Mouse (Mus musculus) cerebellum, postnatal 14 days (tissue): ENCODE measurements around the gene Mov10.
"Not testable (repeated sequence)": the region's sequence is repeated elsewhere in the genome, so short reads cannot be mapped to it uniquely, and the experiment has no call there.

ENCODE experiments used
- DNase-seq, 2 experiments: peaks; one replicate each; pipeline ENCODE4 v3.0.0; 2021; ENCODE audit warnings: mixed read lengths in 2 of 2

The Mov10 gene

DNA sequence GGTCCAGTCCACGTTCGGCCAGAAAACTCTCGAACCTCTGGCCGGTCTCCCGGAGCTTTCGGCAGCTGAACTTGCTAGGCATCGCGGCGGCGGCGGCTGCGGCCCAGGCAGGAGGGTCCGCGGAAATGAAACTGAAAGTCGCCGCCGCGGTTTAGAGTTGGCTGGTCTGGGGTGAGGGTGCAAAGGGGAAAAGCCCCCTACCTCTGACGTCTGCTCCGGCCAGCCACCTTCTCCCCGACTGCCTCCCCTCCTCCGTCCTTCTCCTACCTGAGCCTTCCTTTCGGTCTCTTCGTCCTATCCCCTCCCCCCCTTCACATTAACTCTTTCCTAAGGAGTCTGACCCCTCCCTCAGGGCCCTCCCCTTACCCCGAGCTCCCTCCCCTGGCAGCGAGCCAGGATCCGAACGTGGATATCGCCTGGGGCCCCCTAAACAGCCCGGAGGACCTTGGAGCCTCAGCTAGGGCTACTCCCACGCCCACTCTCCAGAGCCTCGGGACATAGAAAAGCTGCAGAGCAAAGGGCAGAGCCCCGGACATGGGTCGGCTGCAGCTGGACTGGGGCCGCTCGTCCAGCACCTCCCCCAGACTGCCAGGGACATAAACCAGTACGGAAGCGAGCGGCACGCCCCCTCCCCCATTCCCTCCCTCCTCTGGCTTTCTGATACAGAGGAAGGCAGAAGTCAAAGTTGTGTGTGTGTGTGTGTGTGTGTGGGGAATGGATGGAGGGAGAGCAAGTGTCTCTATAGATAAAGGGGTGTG lies at the start of gene Mov10:
TSS of gene Mov10 (minus strand) at position 573 of the 758 bp plus-strand sequence.
- peak; percentile 42 to 50 for DNase-seq

DNA sequence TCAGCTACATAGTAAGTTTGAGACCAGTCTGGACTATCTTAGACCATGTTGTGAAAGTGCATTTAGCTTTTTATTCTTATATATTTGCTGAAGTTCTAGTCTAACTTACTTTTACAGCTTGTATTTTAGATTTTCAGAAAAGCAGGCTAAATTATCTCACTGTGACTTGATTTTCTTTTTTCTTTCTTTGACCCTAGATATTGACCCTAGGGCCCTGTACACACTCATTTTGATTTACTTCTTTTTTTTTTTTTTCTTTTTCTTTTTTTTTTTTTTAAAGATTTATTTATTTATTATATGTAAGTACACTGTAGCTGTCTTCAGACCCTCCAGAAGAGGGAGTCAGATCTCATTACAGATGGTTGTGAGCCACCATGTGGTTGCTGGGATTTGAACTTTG lies 48.3 kb upstream of the Mov10 start:
- DNase-seq: not testable (repeated sequence)

DNA sequence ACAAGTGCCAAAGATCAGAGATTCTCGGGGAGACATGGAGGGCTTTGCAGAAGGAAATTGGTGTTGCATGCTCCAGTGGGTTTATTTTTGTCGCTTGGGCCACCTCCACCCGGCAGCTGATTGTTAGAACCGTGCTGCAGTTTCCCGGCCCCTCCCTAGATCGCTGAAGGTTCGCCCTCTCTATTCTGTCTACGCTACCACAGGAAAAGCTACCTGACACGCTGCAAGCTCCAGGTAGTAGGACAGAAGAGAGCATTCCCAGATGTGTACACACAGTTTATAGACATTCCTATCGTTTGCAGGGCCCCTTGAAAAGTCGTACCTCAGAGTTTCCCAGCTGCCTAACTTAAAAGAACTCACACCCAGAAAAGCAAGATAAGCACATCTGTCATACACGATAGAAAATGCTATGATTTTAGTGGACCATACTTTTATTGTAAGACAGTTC lies 47.0 kb upstream of the Mov10 start:
- DNase-seq: no peak

DNA sequence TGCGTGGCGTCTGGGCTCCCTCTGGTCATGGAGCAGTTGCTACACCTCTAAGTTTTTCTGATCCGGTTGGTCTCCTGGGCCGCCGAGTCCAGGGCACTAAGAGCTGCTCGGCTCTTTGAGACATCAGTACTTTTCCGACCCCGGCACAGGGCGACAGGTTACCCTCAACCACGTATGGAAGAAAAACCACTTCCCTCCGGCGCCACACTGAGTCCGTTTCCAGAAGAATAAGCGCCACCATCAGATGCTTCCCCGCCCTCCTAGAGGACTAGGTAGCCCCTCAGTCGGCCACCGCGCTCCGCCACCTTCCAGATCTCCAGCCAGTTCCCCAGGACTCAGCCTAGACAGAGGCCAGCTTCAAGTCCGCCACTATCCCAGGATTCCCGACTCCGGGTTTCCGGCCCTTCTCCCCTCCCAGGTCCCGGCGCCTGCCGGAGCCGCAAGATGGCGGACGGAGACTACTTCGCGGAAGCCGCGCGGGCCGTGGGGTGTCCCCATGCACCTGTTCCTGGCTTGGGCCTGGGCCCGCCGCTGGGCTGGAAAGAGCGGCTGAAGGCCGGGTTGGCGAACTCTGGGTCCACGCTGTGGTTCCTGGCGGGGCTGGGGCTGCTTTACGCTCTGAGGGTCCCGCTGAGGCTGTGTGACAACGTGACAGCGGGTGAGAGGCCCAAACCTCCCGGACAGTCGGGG lies 46.4 kb upstream of the Mov10 start:
- DNase-seq: peak; percentile 91 to 92

DNA sequence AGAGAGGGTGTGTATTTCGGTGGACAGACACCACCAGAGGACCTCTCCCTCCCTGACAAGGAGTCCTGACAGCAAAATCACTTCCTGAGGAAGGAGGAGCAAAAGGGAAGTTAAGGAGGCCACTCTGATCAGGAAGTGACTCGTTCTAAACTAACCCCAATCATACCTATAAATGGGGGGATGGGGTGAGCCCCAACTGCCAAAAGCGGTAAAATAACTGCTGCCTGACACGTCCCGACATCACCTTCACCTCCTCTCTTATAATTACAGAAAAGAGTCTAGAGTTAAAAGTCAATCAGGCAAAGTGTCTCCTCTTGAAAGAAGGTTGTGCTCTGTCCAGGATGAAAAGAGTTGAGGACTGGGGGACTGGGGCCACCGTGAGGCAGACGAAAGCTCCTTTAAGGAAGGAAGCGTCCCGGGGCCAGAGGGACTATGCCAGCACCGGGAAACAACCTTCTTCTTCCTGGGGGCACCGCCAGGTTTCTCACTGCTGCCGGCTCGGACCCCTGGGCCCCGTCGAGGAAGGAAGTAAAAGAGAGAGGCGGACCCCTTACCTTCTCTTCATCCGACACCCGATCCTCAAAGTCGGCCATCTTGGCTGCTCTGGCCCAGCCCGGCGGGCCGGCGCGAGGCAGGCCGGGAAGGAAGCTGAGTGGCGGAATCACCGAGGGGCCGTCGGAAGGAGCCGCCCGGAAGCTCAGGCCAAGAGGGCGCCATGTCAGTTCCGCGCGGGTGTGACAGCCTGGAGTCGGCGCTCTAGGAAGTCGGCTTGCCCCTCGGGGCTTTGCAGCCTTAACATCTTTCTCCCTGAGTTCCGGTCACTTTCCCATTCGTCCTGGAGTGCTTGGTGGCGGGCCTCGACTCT lies 45.7 kb upstream of the Mov10 start, which contains the start of the genes St7l and Capza1:
TSS of gene St7l (plus strand) at position 220 of the 865 bp plus-strand sequence.
TSS of gene Capza1 (minus strand) at position 720 of the 865 bp plus-strand sequence.
- DNase-seq: peak; percentile 90 to 92

DNA sequence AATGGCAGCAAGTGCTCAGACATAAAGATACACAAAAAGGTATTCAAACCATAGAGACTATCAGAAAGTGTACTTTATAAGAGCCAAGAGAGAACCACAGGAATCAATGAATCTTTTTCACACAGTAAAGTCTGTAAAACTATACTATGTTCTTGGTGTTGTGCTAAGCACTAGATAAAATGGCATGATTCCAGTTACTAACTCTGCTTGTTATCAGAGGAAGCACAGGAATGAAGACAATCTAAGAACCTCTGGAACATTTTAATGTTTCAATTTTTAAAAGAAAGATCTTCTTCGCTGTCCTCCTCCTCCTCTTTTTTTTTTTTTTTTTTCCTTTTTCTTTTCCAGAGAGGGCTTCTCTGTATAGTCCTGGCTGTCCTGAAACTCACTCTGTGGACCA lies 40.2 kb upstream of the Mov10 start:
- DNase-seq: no peak

- no peak for DNase-seq
These were observed 37.7 kb upstream of the Mov10 start for GRCm38 (mm10) chr3:104856106-104856505.

DNA sequence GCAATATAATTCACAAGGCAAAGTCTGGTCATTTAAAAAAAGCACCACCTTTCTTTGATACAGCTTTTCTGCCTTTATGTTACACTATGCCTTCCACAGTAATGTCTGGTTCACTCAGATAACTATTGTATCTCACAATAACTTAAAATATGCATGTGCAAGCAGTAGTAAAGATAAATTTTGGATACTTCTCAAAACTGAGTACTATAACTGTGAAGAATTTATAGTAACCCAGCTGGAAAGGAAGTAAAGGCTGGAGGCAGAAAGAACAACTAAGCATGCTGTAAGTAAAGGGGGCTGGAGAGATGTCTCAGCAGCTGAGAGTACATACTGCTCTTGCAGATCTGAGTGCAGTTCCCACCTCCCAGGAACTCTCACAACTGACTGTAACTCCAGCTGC lies 36.5 kb upstream of the Mov10 start:
- DNase-seq: no peak

DNA sequence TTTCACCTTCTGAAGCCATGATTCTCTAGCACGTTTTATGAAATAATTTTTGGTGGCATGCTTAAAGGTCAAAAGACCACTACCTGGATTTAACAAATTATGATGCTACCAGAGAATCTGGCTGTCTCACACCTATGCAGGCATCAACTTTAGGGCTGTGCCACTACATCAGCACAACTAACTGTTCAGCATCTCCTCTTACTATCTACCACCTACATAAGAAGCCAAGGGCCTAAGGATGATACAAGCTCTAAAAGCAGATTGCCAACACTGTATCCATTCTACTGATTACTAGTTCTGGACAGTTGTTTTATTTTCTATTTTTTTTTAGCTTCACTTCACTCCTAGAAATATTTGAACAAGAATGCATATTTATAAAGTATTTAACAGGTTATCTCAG lies 36.1 kb upstream of the Mov10 start:
- DNase-seq: no peak

DNA sequence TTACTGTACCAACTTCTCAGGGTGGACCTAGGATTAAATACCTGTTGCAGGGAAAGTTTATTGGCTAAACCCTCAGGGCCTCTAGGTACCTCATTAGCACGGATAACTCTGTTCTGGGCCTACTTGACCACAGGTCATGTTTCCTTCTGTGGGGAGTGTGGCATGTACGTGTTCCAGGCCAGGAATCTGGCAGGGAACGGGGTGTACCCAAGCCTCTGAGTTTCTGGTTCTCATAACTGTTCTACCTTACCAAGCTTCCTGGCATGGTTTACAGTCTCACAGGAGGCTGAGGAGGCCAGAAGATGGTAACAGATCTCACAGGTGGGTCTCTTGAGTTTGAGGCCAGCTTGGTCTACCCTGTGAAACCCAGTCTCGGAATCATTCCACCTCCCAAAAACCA lies 28.2 kb upstream of the Mov10 start:
- no peak for DNase-seq

DNA sequence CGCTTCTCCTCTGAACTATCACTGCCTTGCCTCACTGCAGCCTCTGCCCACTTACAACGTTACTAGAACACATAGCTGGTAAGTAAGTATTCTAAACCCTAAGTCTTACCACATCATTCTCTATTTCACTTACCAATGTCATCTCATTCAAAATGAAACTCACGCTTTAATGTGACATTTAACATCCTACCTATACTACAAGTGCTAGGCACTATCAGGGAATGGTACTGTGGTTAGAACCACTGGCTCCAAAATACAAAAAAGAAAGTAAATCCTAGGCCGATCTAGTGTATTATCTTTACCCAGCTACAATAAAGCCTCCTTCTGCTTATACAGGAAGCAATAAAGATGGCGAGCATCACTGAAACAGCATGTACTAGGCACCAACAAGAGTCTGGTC lies 22.7 kb upstream of the Mov10 start:
- DNase-seq: no peak

GRCm38 (mm10) chr3:104835797-104836196 lies 17.4 kb upstream of the Mov10 start:
- no peak for DNase-seq

DNA sequence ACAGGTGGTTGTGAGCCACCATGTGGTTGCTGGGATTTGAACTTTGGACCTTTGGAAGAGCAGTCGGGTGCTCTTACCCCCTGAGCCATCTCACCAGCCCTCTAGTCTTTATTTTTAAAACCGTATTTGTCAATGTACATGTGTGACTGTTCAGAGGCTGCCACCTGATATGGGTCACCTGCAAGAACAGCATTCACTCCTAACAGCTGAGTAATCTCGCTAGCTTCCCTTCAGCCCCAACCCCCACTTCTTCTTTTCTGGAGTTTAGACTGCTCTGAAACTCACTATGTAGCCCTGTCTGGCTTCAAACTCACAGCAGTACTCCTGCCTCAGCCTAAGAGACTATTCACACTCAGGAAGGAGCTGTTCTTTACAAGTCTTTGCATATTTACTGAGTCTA lies 4.0 kb upstream of the Mov10 start:
- DNase-seq: no peak

DNA sequence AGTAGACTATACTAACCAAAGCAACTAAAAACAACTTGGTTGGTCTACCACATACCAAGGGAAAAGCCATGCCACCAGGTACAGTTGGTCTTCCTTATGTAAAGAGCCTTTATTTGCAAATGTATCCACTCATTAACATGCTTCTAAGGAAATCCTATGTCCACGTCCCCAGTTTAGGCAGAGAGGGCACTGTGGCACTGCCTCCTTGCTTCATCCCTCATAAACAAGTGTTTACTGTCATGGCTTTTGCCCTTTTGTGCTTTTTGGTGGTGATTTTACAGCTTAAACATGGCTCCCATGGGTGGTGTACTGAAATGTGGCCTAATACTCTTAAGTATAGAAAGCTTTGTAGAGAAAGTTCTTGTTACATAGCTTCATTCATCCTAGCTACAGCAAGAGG lies 2.1 kb upstream of the Mov10 start:
- no peak for DNase-seq

DNA sequence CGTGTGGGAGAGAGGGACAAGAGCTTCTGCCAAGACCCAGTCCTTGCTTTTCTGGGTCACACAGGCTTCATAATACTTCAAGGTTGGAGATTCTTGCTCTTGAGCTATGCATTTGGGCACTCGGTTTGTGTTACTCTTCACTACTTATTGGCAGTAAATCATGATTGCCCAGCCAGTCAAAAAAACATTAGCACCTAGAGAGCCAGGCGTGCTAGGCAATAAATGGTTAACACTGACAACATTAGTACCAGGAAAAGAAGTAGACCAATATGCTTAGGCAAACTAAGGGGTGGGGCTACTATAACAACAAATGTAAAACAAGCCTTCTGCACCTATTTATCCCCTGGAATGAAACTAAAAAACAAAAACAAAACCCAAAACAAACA lies 379 bp upstream of the Mov10 start:
- DNase-seq: no peak

- peak; percentile 38 to 48 for DNase-seq
These were observed 827 bp downstream of the Mov10 start for GRCm38 (mm10) chr3:104817481-104817990.

DNA sequence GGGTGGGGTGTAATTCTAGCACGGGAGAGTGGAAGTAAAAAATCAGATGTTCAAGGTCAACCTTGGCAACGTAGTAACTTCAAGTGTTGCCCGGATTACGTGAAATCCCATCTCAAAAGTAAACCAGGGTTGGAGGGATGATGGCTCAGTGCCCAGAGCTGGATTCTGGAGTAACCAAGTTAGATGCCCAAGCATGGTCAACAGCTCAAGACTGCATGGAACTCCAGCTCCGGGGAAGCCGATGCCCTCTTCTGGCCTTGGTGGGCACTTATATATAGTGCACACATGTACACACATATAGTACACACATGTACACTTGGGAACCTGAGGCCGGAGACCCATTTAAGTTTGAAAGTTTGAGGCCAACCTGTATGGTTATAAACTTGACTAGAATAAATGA lies 2.2 kb downstream of the Mov10 start:
- DNase-seq: peak in 1 of 2 experiments; percentile 14

DNA sequence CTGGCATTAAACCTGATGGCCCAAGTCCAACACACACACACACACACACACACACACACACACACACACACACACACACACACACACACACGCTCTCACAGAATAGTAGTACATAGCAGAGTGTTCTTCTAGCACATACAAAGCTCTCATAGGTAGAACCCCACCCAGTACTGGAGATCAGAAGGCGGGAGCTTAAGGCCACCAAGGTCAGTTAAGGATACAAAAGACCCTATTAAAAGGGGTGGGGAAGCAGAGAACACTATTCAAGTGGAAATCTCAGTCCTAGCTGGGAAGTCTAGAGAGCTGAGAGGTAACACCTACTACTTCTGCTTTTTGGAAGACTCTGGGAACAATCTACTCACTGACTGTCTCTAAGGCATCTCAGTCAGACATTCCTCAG lies 3.0 kb downstream of the Mov10 start:
- no peak for DNase-seq

DNA sequence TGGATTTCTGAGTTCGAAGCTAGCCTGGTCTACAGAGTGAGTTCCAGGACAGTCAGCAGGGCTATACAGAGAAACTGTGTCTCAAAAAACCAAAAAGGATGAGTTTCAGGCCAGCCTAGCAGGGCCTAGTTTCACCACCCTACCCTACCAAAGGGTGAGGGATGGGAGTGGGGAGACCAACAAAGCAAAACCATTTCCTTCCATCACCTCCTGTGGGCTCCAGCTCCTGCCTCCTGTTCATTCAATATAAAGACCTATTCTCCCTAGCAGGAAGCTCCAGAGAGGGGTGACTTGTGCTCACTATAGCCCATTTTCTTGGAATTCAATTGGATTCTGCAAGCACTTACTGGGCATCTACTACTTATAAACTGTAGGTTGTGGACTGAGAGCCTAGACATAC lies 3.6 kb downstream of the Mov10 start:
- no peak for DNase-seq

- not testable (repeated sequence) for DNase-seq
These were observed 5.1 kb downstream of the Mov10 start for GRCm38 (mm10) chr3:104813227-104813626.

GRCm38 (mm10) chr3:104812254-104812653 lies 6.1 kb downstream of the Mov10 start:
- no peak for DNase-seq

- no peak for DNase-seq
These were observed 6.6 kb downstream of the Mov10 start for GRCm38 (mm10) chr3:104811752-104812151.

DNA sequence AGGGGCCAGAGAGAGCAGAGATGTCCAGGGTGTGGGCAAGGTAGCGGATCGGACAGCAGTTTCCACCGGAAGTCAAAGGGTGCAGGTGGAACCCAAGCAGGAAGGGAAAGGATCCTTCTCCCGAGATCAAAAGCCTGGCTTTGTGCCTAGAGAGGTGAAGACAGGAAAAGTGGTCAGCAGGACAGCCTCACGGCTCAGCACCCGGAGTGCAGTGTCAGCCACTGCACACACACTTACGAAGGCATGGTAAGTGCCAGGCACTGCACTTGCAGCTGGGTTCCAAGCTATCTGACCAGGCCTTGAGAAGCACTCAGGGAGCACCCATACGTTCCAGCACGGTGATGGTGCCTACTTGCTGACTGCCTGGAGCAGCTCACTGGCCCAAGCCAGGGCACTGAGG lies 12.8 kb downstream of the Mov10 start:
- no peak for DNase-seq
